Mouse (Mus musculus) cortical plate, adult 2 months (tissue): ENCODE measurements around the gene Cfap54.
A peak's percentile ranks its signal among the peaks of the same experiment; 100 is the strongest.

Experiments used
- CTCF ChIP-seq: fragments of 200-500 bp; IDR thresholded peaks from 2 replicates; pipeline ENCODE4 v1.5.1; 2011; ENCODE audit warnings: mild to moderate bottlenecking, control low read depth, low read length; ENCODE audit not compliant: insufficient read depth; ENCODE audit errors: extremely low read depth
- POLR2A ChIP-seq: fragments of 200-500 bp; IDR thresholded peaks from 2 replicates; pipeline ENCODE4 v1.6.1; 2011; ENCODE audit warnings: mild to moderate bottlenecking, low read length, control low read depth; ENCODE audit not compliant: insufficient read depth; ENCODE audit errors: extremely low read depth

DNA sequence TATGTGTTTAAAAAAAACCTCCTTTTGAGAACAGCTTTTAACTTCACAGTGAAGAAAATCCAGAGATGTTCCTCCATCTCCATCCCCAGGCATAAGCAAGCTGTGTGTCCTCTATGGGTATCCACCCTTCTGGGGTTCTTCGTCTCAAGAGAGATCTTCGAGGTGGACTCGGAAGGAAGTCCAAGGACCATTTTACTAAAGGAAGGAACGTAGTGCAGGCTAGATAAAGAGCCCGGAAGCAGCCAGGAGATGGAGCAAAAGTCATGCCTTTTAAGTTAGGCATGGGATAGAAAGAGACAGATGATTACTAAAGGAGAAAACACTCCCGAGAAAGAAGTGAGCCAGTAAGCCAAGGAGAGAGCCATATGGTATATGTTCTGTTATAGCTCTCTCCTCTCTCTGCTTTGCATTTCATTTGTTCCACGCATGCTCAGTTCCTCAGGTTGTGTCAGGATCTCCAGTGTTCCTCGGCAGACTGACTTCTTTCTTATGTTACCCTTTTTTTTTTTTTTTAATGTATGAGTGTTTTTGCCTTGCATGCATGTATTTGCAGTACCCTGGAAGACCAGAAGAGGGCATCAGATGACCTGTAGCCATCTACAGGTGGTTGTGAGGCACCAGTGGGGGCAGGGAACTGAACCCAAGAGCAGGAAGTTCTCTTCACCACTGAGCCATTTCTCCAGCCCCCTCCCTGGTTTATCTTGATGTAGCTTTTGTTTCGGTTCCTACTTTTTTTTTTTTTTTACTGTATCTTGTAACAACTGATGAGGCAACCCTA lies 11.1 kb downstream of the Cfap54 start:
- peak; percentile 62 for TF ChIP-seq CTCF
- no peak for TF ChIP-seq POLR2A
